Mouse (Mus musculus): ENCODE measurements around the gene Ginm1. TPM values are rescaled to one million over a fixed set of nuclear protein-coding genes. Genes with fewer than 3 reads are reported as not detected.

Gene Ginm1
- polyA plus RNA-seq, 1 experiment from 2014 or later = 54.0 TPM

DNA sequence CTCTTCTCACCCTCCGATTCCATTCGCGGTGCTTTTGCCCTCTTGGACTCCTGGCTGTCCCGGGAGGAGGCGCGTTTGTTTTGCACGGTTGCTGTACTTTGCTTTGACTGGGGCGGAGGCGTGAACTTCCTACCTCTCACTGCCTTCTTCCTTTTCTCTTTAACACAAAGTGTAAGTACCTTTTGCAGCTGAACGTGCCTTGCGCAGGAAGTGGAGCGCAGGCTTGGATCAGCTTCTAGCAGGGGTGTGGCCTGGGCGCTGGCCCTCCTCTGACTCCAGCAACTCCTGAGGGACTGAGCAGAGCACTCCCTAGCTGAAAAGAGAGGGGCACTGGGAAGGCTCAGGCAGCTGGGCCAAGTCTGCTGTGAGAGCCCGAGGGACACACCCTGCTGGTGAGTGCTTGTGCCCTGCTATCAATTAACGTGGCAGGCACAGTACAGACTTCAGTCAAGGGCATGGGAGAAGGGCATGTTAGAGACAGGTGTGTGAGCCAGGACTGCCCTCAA is 39.6 kb upstream of the Ginm1 start, which contains the start of gene Zc3h12d:
Gene Zc3h12d, plus strand, starts transcription at position 300 of the 506 bp plus-strand sequence.
- Histone ChIP-seq H3K9ac (replicated peaks) (no peak within 1 kb of the TSS), H3K27me3 (replicated peaks) (no peaks in the 10 kb centered on the region), H3K36me3 (no peaks in the 10 kb centered on the region), H3K27ac (replicated peaks) (no peak within 1 kb of the TSS), H3K4me3 (replicated peaks) (no peak within 1 kb of the TSS; the same call in 1 of the 2 replicates), H3K4me2 (peak within 1 kb of the TSS; percentile 46), H3K9me3 (replicated peaks) (no peaks in the 10 kb centered on the region), H3K4me1 (peaks cover 7% of the 10 kb centered on the region)
- 8% methylated on average over 15 of the region's 15 CpGs for WGBS
- no peak for ATAC-seq (ENCODE audit: low FRiP score)

DNA sequence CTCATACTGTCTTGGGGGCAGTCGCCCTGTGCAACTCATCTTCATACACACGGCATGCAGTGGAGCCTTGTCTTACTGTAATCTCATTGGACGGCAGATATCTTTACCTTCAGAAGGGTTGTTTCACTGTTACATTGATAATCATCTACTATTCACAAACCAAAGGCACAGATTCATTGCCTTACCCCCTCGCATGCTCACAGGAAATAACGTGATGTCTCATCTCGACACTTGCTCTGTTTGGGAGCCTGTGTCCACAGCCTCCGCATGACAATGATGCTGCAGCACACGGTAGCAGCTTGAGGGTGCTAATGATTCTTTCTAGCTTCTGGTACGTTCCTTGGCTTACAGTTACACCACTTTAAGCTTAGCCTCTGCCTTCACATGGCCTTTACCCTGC is 33.5 kb upstream of the Ginm1 start:
- Histone ChIP-seq H3K27ac (replicated peaks) (no peak overlapping the region), H3K27me3 (replicated peaks) (no peaks in the 10 kb centered on the region), H3K4me3 (replicated peaks) (no peak overlapping the region), H3K9me3 (replicated peaks) (no peaks in the 10 kb centered on the region), H3K9ac (replicated peaks) (no peak overlapping the region), H3K36me3 (peaks cover 23% of the 10 kb centered on the region), H3K4me1 (no peaks in the 10 kb centered on the region), H3K4me2 (no peak overlapping the region)
- no peak for ATAC-seq (ENCODE audit: low FRiP score)
- 95% methylated on average over 9 of the region's 9 CpGs for WGBS

GRCm38 (mm10) chr10:7825281-7825665 is 32.6 kb upstream of the Ginm1 start:
- Histone ChIP-seq H3K36me3 (peaks cover 28% of the 10 kb centered on the region), H3K4me3 (replicated peaks) (no peak overlapping the region), H3K9ac (replicated peaks) (no peak overlapping the region), H3K27ac (replicated peaks) (no peak overlapping the region), H3K27me3 (replicated peaks) (no peaks in the 10 kb centered on the region), H3K9me3 (replicated peaks) (no peaks in the 10 kb centered on the region), H3K4me1 (no peaks in the 10 kb centered on the region), H3K4me2 (no peak overlapping the region)
- ATAC-seq (ENCODE audit: low FRiP score) = no peak
- 94% methylated on average over 4 of the region's 4 CpGs for WGBS

DNA sequence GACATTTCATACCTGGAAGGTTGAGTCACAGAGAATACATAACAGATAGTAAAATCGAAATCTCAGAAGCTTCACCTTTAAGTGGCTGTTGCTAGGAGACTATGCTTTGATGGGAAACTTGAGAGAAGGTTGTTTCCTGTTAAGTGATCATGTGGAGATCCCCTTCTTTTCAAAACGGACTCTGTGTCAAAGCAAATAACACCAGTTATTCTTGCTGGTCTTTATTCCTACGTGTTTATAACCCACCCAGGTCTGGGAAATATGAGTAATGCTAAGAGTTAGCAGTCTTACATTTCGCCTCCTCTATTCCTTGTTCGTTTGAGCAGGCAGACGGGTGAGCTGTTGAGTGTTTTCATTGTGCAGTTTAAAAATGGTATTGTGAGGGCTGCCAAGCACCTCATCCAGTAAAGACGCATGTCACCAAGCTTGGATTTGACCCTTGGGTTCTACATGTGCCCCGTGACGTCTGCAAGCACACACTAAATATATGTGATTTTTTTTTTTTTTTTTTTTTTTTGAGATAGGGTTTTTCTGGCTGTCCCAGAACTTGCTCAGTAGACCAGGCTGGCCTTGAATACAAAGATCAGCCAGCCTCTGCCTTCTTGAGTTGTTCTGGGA is 32.1 kb upstream of the Ginm1 start:
- no peak overlapping the region for H3K4me2 ChIP-seq
- no peak overlapping the region for H3K27ac ChIP-seq (replicated peaks)
- no peaks in the 10 kb centered on the region for H3K4me1 ChIP-seq
- no peak for ATAC-seq (ENCODE audit: low FRiP score)
- H3K4me3 ChIP-seq (replicated peaks) = no peak overlapping the region
- no peaks in the 10 kb centered on the region for H3K9me3 ChIP-seq (replicated peaks)
- H3K9ac ChIP-seq (replicated peaks) = no peak overlapping the region
- H3K27me3 ChIP-seq (replicated peaks) = no peaks in the 10 kb centered on the region
- H3K36me3 ChIP-seq = peaks cover 28% of the 10 kb centered on the region
- WGBS = 86% methylated on average over 9 of the region's 9 CpGs

GRCm38 (mm10) chr10:7821981-7822380 is 29.4 kb upstream of the Ginm1 start:
- 96% methylated on average over 12 of the region's 12 CpGs for WGBS
- no peak overlapping the region for H3K27ac ChIP-seq (replicated peaks)
- no peak for ATAC-seq (ENCODE audit: low FRiP score)
- no peaks in the 10 kb centered on the region for H3K4me1 ChIP-seq
- peaks cover 44% of the 10 kb centered on the region for H3K36me3 ChIP-seq
- no peaks in the 10 kb centered on the region for H3K9me3 ChIP-seq (replicated peaks)
- no peak overlapping the region for H3K9ac ChIP-seq (replicated peaks)
- H3K27me3 ChIP-seq (replicated peaks) = no peaks in the 10 kb centered on the region
- no peak overlapping the region for H3K4me3 ChIP-seq (replicated peaks)
- no peak overlapping the region for H3K4me2 ChIP-seq

DNA sequence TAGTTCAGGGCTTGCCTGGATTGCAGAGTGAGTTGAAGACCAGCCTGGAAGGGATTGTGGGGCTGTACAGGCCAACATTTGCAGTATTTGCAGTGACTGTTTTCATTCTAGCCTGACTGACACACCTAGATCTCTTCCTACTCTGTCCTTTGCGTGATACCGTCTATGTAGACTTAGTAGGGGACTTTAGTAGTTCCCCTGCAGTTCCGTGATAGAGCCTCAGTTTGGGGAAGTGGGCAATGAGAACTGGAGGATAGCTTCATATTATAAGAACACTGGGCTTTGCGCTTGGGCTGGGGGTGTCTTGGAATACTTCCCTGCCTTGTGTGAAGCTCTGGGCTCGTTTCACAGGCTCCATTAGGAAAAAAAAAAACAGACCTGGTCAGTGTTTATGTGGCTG is 27.5 kb upstream of the Ginm1 start:
- 94% methylated on average over 5 of the region's 5 CpGs for WGBS
- Histone ChIP-seq H3K9me3 (replicated peaks) (no peaks in the 10 kb centered on the region), H3K4me2 (no peak overlapping the region), H3K36me3 (peaks cover 48% of the 10 kb centered on the region), H3K9ac (replicated peaks) (no peak overlapping the region), H3K4me1 (no peaks in the 10 kb centered on the region), H3K27ac (replicated peaks) (no peak overlapping the region), H3K27me3 (replicated peaks) (no peaks in the 10 kb centered on the region), H3K4me3 (replicated peaks) (no peak overlapping the region)
- no peak for ATAC-seq (ENCODE audit: low FRiP score)

GRCm38 (mm10) chr10:7819603-7820002 is 27.0 kb upstream of the Ginm1 start:
- H3K9me3 ChIP-seq (replicated peaks) = no peaks in the 10 kb centered on the region
- 95% methylated on average over 4 of the region's 4 CpGs for WGBS
- no peak overlapping the region for H3K4me3 ChIP-seq (replicated peaks)
- no peak overlapping the region for H3K9ac ChIP-seq (replicated peaks)
- H3K4me1 ChIP-seq = no peaks in the 10 kb centered on the region
- no peaks in the 10 kb centered on the region for H3K27me3 ChIP-seq (replicated peaks)
- no peak overlapping the region for H3K27ac ChIP-seq (replicated peaks)
- H3K36me3 ChIP-seq = peaks cover 49% of the 10 kb centered on the region
- no peak overlapping the region for H3K4me2 ChIP-seq
- ATAC-seq (ENCODE audit: low FRiP score) = no peak

DNA sequence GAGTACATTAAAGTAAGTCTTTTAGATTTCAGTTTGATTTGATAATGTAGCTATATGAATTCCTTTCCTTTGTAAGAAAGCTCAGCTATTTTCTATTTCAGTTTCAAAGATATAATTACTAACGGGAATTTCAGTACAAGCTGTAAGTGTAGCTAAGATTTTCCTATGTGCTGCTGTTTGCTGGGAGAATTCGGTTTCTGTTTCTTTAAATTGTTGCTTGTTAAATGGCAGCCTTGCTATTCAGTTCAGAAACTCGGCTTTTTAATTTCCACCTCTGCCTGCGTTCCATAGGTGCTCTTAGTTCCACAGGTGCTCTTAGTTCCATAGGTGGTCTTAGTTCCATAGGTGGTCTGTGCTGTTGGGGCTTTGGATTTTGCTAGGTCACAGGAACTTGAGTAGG is 26.5 kb upstream of the Ginm1 start:
- 93% methylated on average over 4 of the region's 4 CpGs for WGBS
- no peaks in the 10 kb centered on the region for H3K9me3 ChIP-seq (replicated peaks)
- H3K9ac ChIP-seq (replicated peaks) = no peak overlapping the region
- no peak overlapping the region for H3K27ac ChIP-seq (replicated peaks)
- no peak for ATAC-seq (ENCODE audit: low FRiP score)
- H3K4me1 ChIP-seq = no peaks in the 10 kb centered on the region
- H3K27me3 ChIP-seq (replicated peaks) = no peaks in the 10 kb centered on the region
- no peak overlapping the region for H3K4me2 ChIP-seq
- H3K36me3 ChIP-seq = peaks cover 53% of the 10 kb centered on the region
- H3K4me3 ChIP-seq (replicated peaks) = no peak overlapping the region

- H3K27me3 ChIP-seq (replicated peaks) = no peaks in the 10 kb centered on the region
- no peaks in the 10 kb centered on the region for H3K9me3 ChIP-seq (replicated peaks)
- ATAC-seq (ENCODE audit: low FRiP score) = no peak
- H3K9ac ChIP-seq (replicated peaks) = no peak overlapping the region
- WGBS = 91% methylated on average over 4 of the region's 4 CpGs
- no peaks in the 10 kb centered on the region for H3K4me1 ChIP-seq
- H3K36me3 ChIP-seq = peaks cover 53% of the 10 kb centered on the region
- no peak overlapping the region for H3K4me3 ChIP-seq (replicated peaks)
- no peak overlapping the region for H3K27ac ChIP-seq (replicated peaks)
- H3K4me2 ChIP-seq = no peak overlapping the region
These were observed 26.1 kb upstream of the Ginm1 start for GRCm38 (mm10) chr10:7818676-7819075.

DNA sequence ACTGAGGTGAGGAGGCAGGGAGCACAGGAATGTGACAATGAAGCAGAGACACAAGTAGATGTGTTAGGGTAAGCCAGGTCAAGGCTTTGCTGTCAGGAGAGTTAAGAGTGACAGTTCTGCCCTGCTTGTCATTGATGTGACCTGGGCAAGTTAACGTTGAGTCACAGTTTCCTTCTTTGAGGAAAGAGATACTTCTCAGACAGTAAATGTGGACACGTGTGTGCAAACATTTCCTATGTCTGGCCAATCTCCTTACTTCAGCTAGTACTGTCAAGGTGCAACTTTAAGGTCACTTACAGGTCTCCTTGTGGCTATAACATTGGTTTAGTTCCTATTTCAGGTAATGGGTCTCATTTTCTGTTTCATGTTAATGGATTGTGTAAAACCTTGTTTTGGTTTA is 23.9 kb upstream of the Ginm1 start:
- Histone ChIP-seq H3K9me3 (replicated peaks) (no peaks in the 10 kb centered on the region), H3K4me1 (no peaks in the 10 kb centered on the region), H3K9ac (replicated peaks) (no peak overlapping the region), H3K27ac (replicated peaks) (no peak overlapping the region), H3K4me3 (replicated peaks) (no peak overlapping the region), H3K4me2 (no peak overlapping the region), H3K27me3 (replicated peaks) (no peaks in the 10 kb centered on the region), H3K36me3 (peaks cover 44% of the 10 kb centered on the region)
- ATAC-seq (ENCODE audit: low FRiP score) = no peak
- 88% methylated on average over 2 of the region's 2 CpGs for WGBS

DNA sequence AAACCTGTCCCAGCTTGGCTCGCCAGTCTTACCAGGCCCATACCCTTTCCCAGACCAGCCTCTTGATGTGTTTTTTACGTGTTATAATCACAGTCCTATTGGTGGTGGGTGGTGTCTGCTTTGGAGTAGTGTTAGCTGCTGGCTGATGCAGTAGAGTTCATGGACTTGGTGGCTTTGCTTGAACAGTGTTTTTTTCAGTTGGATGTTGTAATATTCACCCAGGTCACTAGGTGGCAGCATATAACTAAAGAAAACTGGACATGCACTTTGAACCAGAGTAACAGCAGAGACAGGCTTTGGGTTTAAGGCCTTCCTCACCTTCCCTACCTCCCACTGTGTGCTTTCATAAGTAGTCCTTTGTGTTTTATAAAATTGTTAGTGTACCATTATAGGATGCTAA is 17.3 kb upstream of the Ginm1 start:
- H3K9me3 ChIP-seq (replicated peaks) = no peaks in the 10 kb centered on the region
- ATAC-seq (ENCODE audit: low FRiP score) = no peak; the same call in 1 of the 2 replicates
- H3K9ac ChIP-seq (replicated peaks) = no peak overlapping the region
- 50% methylated on average over 2 of the region's 2 CpGs for WGBS
- no peak overlapping the region for H3K4me2 ChIP-seq
- H3K36me3 ChIP-seq = peaks cover 53% of the 10 kb centered on the region
- no peak overlapping the region for H3K4me3 ChIP-seq (replicated peaks)
- H3K27ac ChIP-seq (replicated peaks) = no peak overlapping the region
- H3K4me1 ChIP-seq = no peaks in the 10 kb centered on the region
- no peaks in the 10 kb centered on the region for H3K27me3 ChIP-seq (replicated peaks)

DNA sequence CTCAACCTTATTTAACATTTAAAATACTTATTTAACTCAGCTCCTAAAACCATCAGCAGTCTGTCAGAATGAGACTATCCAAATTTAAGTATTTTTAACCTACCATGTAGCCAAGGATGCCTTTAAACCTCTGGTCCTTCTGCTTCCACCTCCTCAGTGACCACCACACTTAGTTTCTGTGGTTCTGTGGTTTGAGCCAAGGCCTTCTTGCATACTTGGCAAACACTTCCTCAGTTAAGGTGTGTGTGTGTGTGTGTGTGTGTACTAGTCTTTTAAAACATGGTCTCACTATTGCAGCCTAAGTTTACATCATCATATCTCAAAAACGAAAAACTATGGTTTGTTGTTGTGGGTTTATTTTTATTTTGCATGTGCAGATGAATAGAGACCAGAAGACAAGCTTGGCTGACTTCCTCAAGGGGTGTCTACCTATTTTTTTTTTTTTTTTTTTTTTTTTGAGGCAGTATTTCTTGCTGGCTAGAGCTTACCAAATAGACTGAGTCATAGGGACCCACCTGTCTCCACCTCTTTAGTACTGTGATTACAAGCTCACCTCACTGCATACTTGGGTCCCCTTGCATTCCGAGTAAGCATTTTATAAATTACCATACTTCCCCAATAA is 10.0 kb upstream of the Ginm1 start:
- no peak overlapping the region for H3K4me3 ChIP-seq (replicated peaks)
- no peak overlapping the region for H3K4me2 ChIP-seq
- H3K4me1 ChIP-seq = no peaks in the 10 kb centered on the region
- H3K9ac ChIP-seq (replicated peaks) = no peak overlapping the region
- peaks cover 69% of the 10 kb centered on the region for H3K36me3 ChIP-seq
- H3K27ac ChIP-seq (replicated peaks) = no peak overlapping the region
- no peak for ATAC-seq (ENCODE audit: low FRiP score)
- WGBS = 94% methylated on average over 2 of the region's 2 CpGs
- no peaks in the 10 kb centered on the region for H3K27me3 ChIP-seq (replicated peaks)
- H3K9me3 ChIP-seq (replicated peaks) = no peaks in the 10 kb centered on the region

Measured in neural tube, embryonic 15.5 days (tissue).